Mouse (Mus musculus) adipocyte (in vitro differentiated cells): ENCODE measurements around the gene Kiss1r.

Experiments used
- DNase-seq: peaks from one replicate; pipeline ENCODE4 v3.0.0-alpha.2; 2016; ENCODE audit warnings: low spot score

The Kiss1r gene

GRCm38 (mm10) chr10:79971183-79971497 is 54.4 kb downstream of the Kiss1r start:
- DNase-seq = no peak
